ENCODE assay signal across 8 mouse cellular contexts in the genomic region with DNA sequence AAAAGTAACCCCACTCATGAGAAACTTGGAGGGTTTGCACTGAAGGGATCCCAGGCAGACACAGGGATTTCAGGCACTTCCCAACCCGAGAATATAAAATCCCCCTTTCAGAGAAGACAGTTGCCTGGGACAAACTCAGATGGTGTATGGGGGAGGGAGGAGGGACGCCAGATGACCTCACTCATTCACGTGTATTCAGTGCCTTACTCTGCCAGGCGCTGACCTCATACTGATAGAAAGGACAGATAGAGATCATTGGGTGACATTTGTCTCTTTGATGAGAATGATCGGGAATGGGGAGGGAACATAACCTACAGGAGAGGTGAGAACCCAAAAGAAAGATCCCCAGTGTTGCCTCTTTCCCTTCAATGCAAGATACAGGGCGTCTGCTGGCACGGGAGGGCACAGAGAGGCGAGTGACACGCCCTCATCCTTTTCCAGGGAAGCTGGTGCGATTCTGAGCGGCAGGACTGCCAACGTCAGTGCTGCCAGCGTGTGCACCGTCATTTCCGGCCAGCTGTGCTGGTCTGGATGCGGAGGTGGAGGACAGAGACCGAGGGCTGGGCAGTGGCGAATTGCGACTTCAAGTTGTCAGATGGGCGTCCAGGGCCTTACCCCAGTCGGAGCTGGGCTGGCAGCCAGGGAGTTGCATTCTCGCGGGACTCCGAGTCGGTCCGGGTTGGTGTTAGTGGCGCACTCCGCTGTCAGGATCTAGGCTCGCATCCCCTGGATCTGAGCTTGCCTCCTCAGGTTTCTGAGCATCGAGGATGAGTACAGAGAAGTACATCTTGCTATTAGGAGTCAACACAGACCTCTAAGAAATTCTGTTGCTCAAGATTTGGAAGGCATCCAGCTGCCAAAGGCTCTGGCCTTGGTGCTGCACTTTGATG. TPM values are rescaled to one million over a fixed set of nuclear protein-coding genes. Genes with fewer than 3 reads are reported as not detected.
DNase-seq lines count a peak whose midpoint lies in the region; ATAC-seq lines count a peak whose summit lies in the region.

No protein-coding gene starts in this region.

- DNase-seq in NIH3T3 (ENCODE audit: low read depth): peak; percentile 83
- peak; percentile 84 for DNase-seq in cerebellum, adult 9-10 months
- peak; percentile 48 to 63 for DNase-seq in frontal cortex, postnatal 14 days (ENCODE audit: low spot score in 2 of 2)
- peak; percentile 64 for DNase-seq in hindbrain, embryonic 11.5 days (ENCODE audit: low spot score)
- DNase-seq in layer of hippocampus, postnatal 25 days (ENCODE audit: extremely low spot score in 1 of 2, low spot score in 1 of 2): peak; percentile 61 to 67
- DNase-seq in lung, postnatal 10 days: peak; percentile 90
- peak; percentile 67 for DNase-seq in retina, embryonic 14.5 days (ENCODE audit: low spot score)
- DNase-seq in thymus, postnatal 25 days: no peak

- no peak overlapping the region for H3K27ac ChIP-seq in hindbrain, embryonic 11.5 days (ENCODE audit: low read depth, low read length)

- ATAC-seq in hindbrain, embryonic 11.5 days (ENCODE audit: low FRiP score): peak; percentile 40

- peak overlapping the region; percentile 52; the same call in 1 of the 2 replicates for H3K9ac ChIP-seq in hindbrain, embryonic 11.5 days (ENCODE audit: low read depth, low read length)

- H3K9me3 ChIP-seq in hindbrain, embryonic 11.5 days (ENCODE audit: control insufficient read depth, low read length): peaks cover 2% of the 10 kb centered on the region; the same call in 1 of the 2 replicates

- H3K4me3 ChIP-seq in hindbrain, embryonic 11.5 days (ENCODE audit: low read depth, low read length): peak overlapping the region; percentile 28

- no peaks in the 10 kb centered on the region for H3K36me3 ChIP-seq in hindbrain, embryonic 11.5 days (ENCODE audit: control insufficient read depth, insufficient read depth, low read length)

- H3K4me2 ChIP-seq in hindbrain, embryonic 11.5 days (replicated peaks; ENCODE audit: low read depth, low read length): peak overlapping the region; percentile 45

- WGBS in hindbrain, embryonic 11.5 days: 3% methylated on average over 30 of the region's 30 CpGs

- H3K4me1 ChIP-seq in hindbrain, embryonic 11.5 days (replicated peaks; ENCODE audit: control insufficient read depth, insufficient read depth, low read length): no peaks in the 10 kb centered on the region

- H3K27me3 ChIP-seq in hindbrain, embryonic 11.5 days (ENCODE audit: control insufficient read depth, insufficient read depth, low read length): peaks cover 5% of the 10 kb centered on the region

RNA-seq across cellular contexts. Expression of gene Hid1, which starts 6.5 kb away (rescaled TPM):
- 10.9 and 15.3 TPM in 2 replicates for polyA plus RNA-seq in hindbrain, embryonic 11.5 days (2014; fragmentation: Nextera tagmentation; extraction: Ambion mirVana)
- 100 to 1,000 TPM in 1 of 2 experiments, 10 to 100 TPM in 1; 98.8 to 107 TPM for total RNA-seq in layer of hippocampus, postnatal 25 days (2021)

RNA-seq across cellular contexts. Expression of gene Cdr2l, which starts 7.7 kb away (rescaled TPM):
- polyA plus RNA-seq in hindbrain, embryonic 11.5 days (2014; fragmentation: Nextera tagmentation; extraction: Ambion mirVana): 19.0 and 20.0 TPM in 2 replicates
- total RNA-seq in layer of hippocampus, postnatal 25 days (2021): 10 to 100 TPM; 21.7 to 22.8 TPM

RNA-seq across cellular contexts. Expression of gene Mrpl58, which starts 29.5 kb away (rescaled TPM):
- polyA plus RNA-seq in hindbrain, embryonic 11.5 days (2014; fragmentation: Nextera tagmentation; extraction: Ambion mirVana): 226 and 243 TPM in 2 replicates
- total RNA-seq in layer of hippocampus, postnatal 25 days (2021): 100 to 1,000 TPM; 102 to 103 TPM

RNA-seq across cellular contexts. Expression of gene Otop3, which starts 39.5 kb away (rescaled TPM):
- polyA plus RNA-seq in hindbrain, embryonic 11.5 days (2014; fragmentation: Nextera tagmentation; extraction: Ambion mirVana): 0.15 and 0.20 TPM in 2 replicates
- total RNA-seq in layer of hippocampus, postnatal 25 days (2021): under 1 TPM in 1 of 2 experiments, not detected in 1; 0.17 TPM

RNA-seq across cellular contexts. Expression of gene Atp5h, which starts 45.7 kb away (rescaled TPM):
- polyA plus RNA-seq in hindbrain, embryonic 11.5 days (2014; fragmentation: Nextera tagmentation; extraction: Ambion mirVana): 899 and 905 TPM in 2 replicates
- 100 to 1,000 TPM; 459 to 515 TPM for total RNA-seq in layer of hippocampus, postnatal 25 days (2021)
